Mouse (Mus musculus) lung, adult 2 months (tissue): ENCODE measurements around the gene Unc5b.

Source experiments
- CTCF ChIP-seq: fragments of 200-500 bp; IDR thresholded peaks from 2 replicates; pipeline ENCODE4 v1.5.1; 2011; ENCODE audit warnings: mild to moderate bottlenecking, low read length, control low read depth; ENCODE audit not compliant: insufficient read depth
- POLR2A ChIP-seq: fragments of 200-500 bp; IDR thresholded peaks from 2 replicates; pipeline ENCODE4 v1.6.1; 2011; ENCODE audit warnings: low read depth, mild to moderate bottlenecking, control low read depth, low read length, borderline replicate concordance; ENCODE audit errors: extremely low read depth

- TF ChIP-seq CTCF (no peak), POLR2A (no peak)
Measured at GRCm38 (mm10) chr10:60743681-60744080, 87.7 kb downstream of the Unc5b start.
